23 mouse cellular contexts compared by ENCODE assay signal in genomic region chr4:55464192-55464591, GRCm38 (mm10).
A peak's percentile ranks its signal among the peaks of the same experiment; 100 is the strongest.
DNase-seq lines count a peak whose midpoint lies in the region; ATAC-seq and TF ChIP-seq lines count a peak whose summit lies in the region.
"Had no signal": no experiment of that assay in that cellular context is flagged by ENCODE, and none has a peak within 500 bp of the region (broad histone marks: within the 10 kb centered on the region; RNA-seq: fewer than 3 reads in every experiment).

No protein-coding gene starts in this region.

- no peak overlapping the region for H3K9ac ChIP-seq in forebrain, embryonic 12.5 days
- no peak overlapping the region for H3K9ac ChIP-seq in forebrain, postnatal 0 days
- peak overlapping the region; percentile 35 for H3K9ac ChIP-seq in ES-Bruce4 (ENCODE audit: low read depth, poor library complexity, severe bottlenecking)
- H3K9ac ChIP-seq in intestine, embryonic 16.5 days (ENCODE audit: low read depth, low read length) = no peak overlapping the region
- no peak overlapping the region for H3K9ac ChIP-seq in midbrain, postnatal 0 days (replicated peaks; ENCODE audit: low read length, poor library complexity, severe bottlenecking)
- H3K9ac ChIP-seq: hindbrain, embryonic 14.5 days; limb, embryonic 12.5 days; liver, postnatal 0 days had no signal

- no peak overlapping the region for H3K4me3 ChIP-seq in forebrain, embryonic 12.5 days (replicated peaks)
- no peak overlapping the region for H3K4me3 ChIP-seq in forebrain, postnatal 0 days (ENCODE audit: low read depth, low read length)
- no peak overlapping the region for H3K4me3 ChIP-seq in ES-Bruce4 (ENCODE audit: low read depth, low read length)
- H3K4me3 ChIP-seq in intestine, embryonic 16.5 days (ENCODE audit: low read length) = no peak overlapping the region
- H3K4me3 ChIP-seq in midbrain, postnatal 0 days (ENCODE audit: low read depth, low read length) = no peak overlapping the region
- H3K4me3 ChIP-seq: embryonic facial prominence, embryonic 10.5 days; limb, embryonic 12.5 days had no signal

- no peaks in the 10 kb centered on the region for H3K9me3 ChIP-seq in forebrain, embryonic 12.5 days
- H3K9me3 ChIP-seq in forebrain, postnatal 0 days (ENCODE audit: low read length) = no peaks in the 10 kb centered on the region
- no peaks in the 10 kb centered on the region for H3K9me3 ChIP-seq in ES-Bruce4 (replicated peaks; ENCODE audit: control insufficient read depth, insufficient read depth, low read length, poor library complexity, severe bottlenecking)
- H3K9me3 ChIP-seq in intestine, embryonic 16.5 days (ENCODE audit: control insufficient read depth, low read length) = no peaks in the 10 kb centered on the region
- no peaks in the 10 kb centered on the region for H3K9me3 ChIP-seq in midbrain, postnatal 0 days (ENCODE audit: low read length)
- H3K9me3 ChIP-seq: embryonic facial prominence, embryonic 10.5 days; limb, embryonic 12.5 days had no signal

- ATAC-seq in forebrain, embryonic 12.5 days (ENCODE audit: low FRiP score) = no peak
- no peak for ATAC-seq in forebrain, postnatal 0 days
- ATAC-seq in intestine, embryonic 16.5 days = peak; percentile 81
- ATAC-seq in midbrain, postnatal 0 days (ENCODE audit: low FRiP score) = no peak
- ATAC-seq: activated CD4-positive, CD25-positive, alpha-beta regulatory T cell, adult 4 months; liver, postnatal 0 days; lung, postnatal 0 days had no signal

- no peak overlapping the region for H3K27ac ChIP-seq in forebrain, embryonic 12.5 days
- H3K27ac ChIP-seq in forebrain, postnatal 0 days (ENCODE audit: low read depth, low read length) = no peak overlapping the region
- peak overlapping the region; percentile 100 for H3K27ac ChIP-seq in ES-Bruce4 (ENCODE audit: insufficient read depth, low read length)
- no peak overlapping the region for H3K27ac ChIP-seq in intestine, embryonic 16.5 days (ENCODE audit: low read length)
- no peak overlapping the region for H3K27ac ChIP-seq in midbrain, postnatal 0 days (ENCODE audit: low read depth, low read length)
- H3K27ac ChIP-seq: embryonic facial prominence, embryonic 10.5 days; hindbrain, embryonic 14.5 days; limb, embryonic 12.5 days had no signal

- no peak for TF ChIP-seq POLR2A in ES-Bruce4 (IDR thresholded peaks at IDR 0.05; ENCODE audit: insufficient read depth, low read length)

- peaks cover 10% of the 10 kb centered on the region for H3K4me1 ChIP-seq in forebrain, embryonic 12.5 days
- no peaks in the 10 kb centered on the region for H3K4me1 ChIP-seq in forebrain, postnatal 0 days (ENCODE audit: insufficient read depth)
- H3K4me1 ChIP-seq in ES-Bruce4 (ENCODE audit: control insufficient read depth, insufficient read depth, low read length) = peaks cover 23% of the 10 kb centered on the region
- H3K4me1 ChIP-seq in intestine, embryonic 16.5 days (ENCODE audit: control insufficient read depth, insufficient read depth, low read length) = no peaks in the 10 kb centered on the region
- 0 out of 2 replicates have a peak, but pooled peaks cover 2% of the 10 kb centered on the region for H3K4me1 ChIP-seq in midbrain, postnatal 0 days (ENCODE audit: insufficient read depth, low read length)
- H3K4me1 ChIP-seq: limb, embryonic 12.5 days had no signal

- no peaks in the 10 kb centered on the region for H3K36me3 ChIP-seq in forebrain, embryonic 12.5 days (replicated peaks)
- H3K36me3 ChIP-seq in forebrain, postnatal 0 days (ENCODE audit: insufficient read depth) = no peaks in the 10 kb centered on the region
- H3K36me3 ChIP-seq in ES-Bruce4 (ENCODE audit: control insufficient read depth, insufficient read depth, low read length, poor library complexity, severe bottlenecking) = no peaks in the 10 kb centered on the region
- no peaks in the 10 kb centered on the region for H3K36me3 ChIP-seq in intestine, embryonic 16.5 days (ENCODE audit: control insufficient read depth, insufficient read depth, low read length)
- no peaks in the 10 kb centered on the region for H3K36me3 ChIP-seq in midbrain, postnatal 0 days (ENCODE audit: insufficient read depth, low read length)
- H3K36me3 ChIP-seq: embryonic facial prominence, embryonic 10.5 days; limb, embryonic 12.5 days had no signal

- no peak for TF ChIP-seq CTCF in forebrain, postnatal 0 days (IDR thresholded peaks at IDR 0.05; ENCODE audit: low read depth)
- no peak for TF ChIP-seq CTCF in ES-Bruce4 (IDR thresholded peaks at IDR 0.05; ENCODE audit: low read depth, low read length)
- TF ChIP-seq CTCF in midbrain, postnatal 0 days (IDR thresholded peaks at IDR 0.05) = no peak

- H3K4me2 ChIP-seq in forebrain, embryonic 12.5 days = peak overlapping the region; percentile 9; the same call in 1 of the 2 replicates
- H3K4me2 ChIP-seq in forebrain, postnatal 0 days (ENCODE audit: low read depth) = no peak overlapping the region
- no peak overlapping the region for H3K4me2 ChIP-seq in intestine, embryonic 16.5 days (ENCODE audit: low read depth, low read length)
- H3K4me2 ChIP-seq in midbrain, postnatal 0 days (ENCODE audit: low read depth, low read length, poor library complexity, severe bottlenecking) = no peak overlapping the region
- H3K4me2 ChIP-seq: hindbrain, embryonic 14.5 days; limb, embryonic 12.5 days; liver, embryonic 11.5 days; midbrain, embryonic 11.5 days had no signal

- WGBS in forebrain, embryonic 12.5 days = 3% methylated on average over 8 of the region's 8 CpGs
- 8% methylated on average over 8 of the region's 8 CpGs for whole genome bisulfite sequencing in forebrain, postnatal 0 days
- WGBS in intestine, embryonic 16.5 days = 24% methylated on average over 8 of the region's 8 CpGs
- 13% methylated on average over 8 of the region's 8 CpGs for WGBS in midbrain, postnatal 0 days

- H3K27me3 ChIP-seq in forebrain, embryonic 12.5 days = no peaks in the 10 kb centered on the region
- H3K27me3 ChIP-seq in forebrain, postnatal 0 days (ENCODE audit: insufficient read depth, low read length) = no peaks in the 10 kb centered on the region
- H3K27me3 ChIP-seq in ES-Bruce4 (ENCODE audit: control insufficient read depth, insufficient read depth, low read length, poor library complexity, severe bottlenecking) = no peaks in the 10 kb centered on the region
- H3K27me3 ChIP-seq in intestine, embryonic 16.5 days (replicated peaks; ENCODE audit: control insufficient read depth, insufficient read depth, low read length) = no peaks in the 10 kb centered on the region
- H3K27me3 ChIP-seq in midbrain, postnatal 0 days (ENCODE audit: insufficient read depth, low read length) = no peaks in the 10 kb centered on the region
- H3K27me3 ChIP-seq: CH12.LX; limb, embryonic 12.5 days had no signal

- TF ChIP-seq EP300 in ES-Bruce4 (IDR thresholded peaks at IDR 0.05; ENCODE audit: insufficient read depth, low read depth, low read length) = peak; percentile 100

- DNase-seq in forebrain, postnatal 0 days = no peak
- DNase-seq in R1 (ENCODE audit: low read depth, low spot score) = peak; percentile 99
- DNase-seq in adrenal gland, adult 2 months = no peak
- no peak for DNase-seq in midbrain, postnatal 0 days (ENCODE audit: low spot score)
- DNase-seq: adrenal gland, postnatal 10 days; cerebellum, adult 2 months; cerebellum, postnatal 25 days; gastrocnemius, postnatal 36 days; kidney, postnatal 25 days; liver, postnatal 0 days; right cerebral cortex, postnatal 14 days; thymus, postnatal 25 days had no signal
